ENCODE assay signal across 11 mouse cellular contexts in the genomic region with DNA sequence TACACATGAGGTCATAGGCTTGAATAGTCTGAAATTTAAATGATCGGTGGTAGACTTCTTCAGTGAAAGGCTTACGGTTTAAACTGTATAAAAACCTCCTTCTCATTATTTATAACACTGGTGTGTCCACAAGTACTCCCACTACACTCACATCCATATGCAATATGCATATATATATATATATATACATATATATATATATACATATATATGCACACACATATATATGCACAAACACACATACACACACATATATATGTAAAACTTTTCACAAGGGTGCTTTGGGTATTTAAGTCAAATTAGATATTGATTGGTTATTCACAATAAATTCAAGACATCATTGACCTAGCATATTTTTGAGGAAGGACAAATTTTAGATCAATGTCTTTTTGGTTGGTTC. TPM values are rescaled to one million over a fixed set of nuclear protein-coding genes. Genes with fewer than 3 reads are reported as not detected.
"Had no signal": no experiment of that assay in that cellular context is flagged by ENCODE, and none has a peak within 500 bp of the region (broad histone marks: within the 10 kb centered on the region; RNA-seq: fewer than 3 reads in every experiment).

No protein-coding gene starts in this region.

RNA-seq across cellular contexts. Expression of a gene that starts 3.9 kb away (rescaled TPM):
- polyA plus RNA-seq: neural tube, embryonic 13.5 days; neural tube, embryonic 14.5 days; neural tube, embryonic 15.5 days; small intestine, adult 2 months; spleen, adult 2 months; stomach, embryonic 15.5 days; stomach, embryonic 16.5 days; stomach, postnatal 0 days; thymus, adult 2 months; thymus, postnatal 0 days; urinary bladder, adult 2 months had no signal

RNA-seq across cellular contexts. Expression of a gene that starts 51.7 kb away (rescaled TPM):
- polyA plus RNA-seq: small intestine, adult 2 months; spleen, adult 2 months; thymus, adult 2 months had no signal
